Mouse (Mus musculus) layer of hippocampus, postnatal 25 days (tissue): ENCODE data around the gene Smim13. TPM values are rescaled to one million over a fixed set of nuclear protein-coding genes. Genes with fewer than 3 reads are reported as not detected.
"Not testable (repeated sequence)": the region's sequence is repeated elsewhere in the genome, so short reads cannot be mapped to it uniquely, and the experiment has no call there.

Source experiments
- DNase-seq, 2 experiments: peaks; one replicate each; pipeline ENCODE4 v3.0.0; 2022; ENCODE audit warnings: mixed read lengths in 2 of 2, low spot score in 1 of 2; ENCODE audit errors: extremely low spot score in 1 of 2
- total RNA-seq, 2 experiments: library from RNA; stranded (reverse); gene quantifications; 2 replicates each; pipeline ENCODE4 v1.2.3; 2021

The Smim13 gene
- 100 to 1,000 TPM; 140 to 149 TPM for total RNA-seq

- peak; percentile 69 to 75 for DNase-seq
These were observed at the start of gene Smim13 for GRCm38 (mm10) chr13:41249538-41250317. Smim13 (plus strand) TSS chr13:41249844.

- no peak for DNase-seq
These were observed 48.8 kb upstream of the Smim13 start for GRCm38 (mm10) chr13:41200861-41201260.

GRCm38 (mm10) chr13:41203289-41203688, 46.4 kb upstream of the Smim13 start:
- no peak for DNase-seq

GRCm38 (mm10) chr13:41203691-41204090, 46.0 kb upstream of the Smim13 start:
- DNase-seq, result no peak

GRCm38 (mm10) chr13:41205568-41205967, 44.1 kb upstream of the Smim13 start:
- not testable (repeated sequence) for DNase-seq

GRCm38 (mm10) chr13:41206241-41206640, 43.4 kb upstream of the Smim13 start:
- DNase-seq, result no peak

GRCm38 (mm10) chr13:41211276-41211675, 38.4 kb upstream of the Smim13 start:
- no peak for DNase-seq

GRCm38 (mm10) chr13:41212558-41213322, 36.9 kb upstream of the Smim13 start:
- no peak for DNase-seq

GRCm38 (mm10) chr13:41215669-41216068, 34.0 kb upstream of the Smim13 start:
- DNase-seq, result no peak

- no peak for DNase-seq
These were observed 33.4 kb upstream of the Smim13 start for GRCm38 (mm10) chr13:41216236-41216635.

GRCm38 (mm10) chr13:41219056-41219455, 30.6 kb upstream of the Smim13 start:
- DNase-seq, result no peak

- peak in 1 of 2 experiments; percentile 34 for DNase-seq
These were observed 29.8 kb upstream of the Smim13 start for GRCm38 (mm10) chr13:41219687-41220303.

- peak; percentile 53 to 62 for DNase-seq
These were observed 29.3 kb upstream of the Smim13 start, which contains the start of gene Elovl2 for GRCm38 (mm10) chr13:41220304-41220834. Elovl2 (minus strand) TSS chr13:41220405.

- DNase-seq, result no peak
These were observed 23.1 kb upstream of the Smim13 start for GRCm38 (mm10) chr13:41226513-41226912.

GRCm38 (mm10) chr13:41228060-41228459, 21.6 kb upstream of the Smim13 start:
- DNase-seq, result no peak

GRCm38 (mm10) chr13:41230256-41230655, 19.4 kb upstream of the Smim13 start:
- DNase-seq, result no peak

- DNase-seq, result peak in 1 of 2 experiments; percentile 52
These were observed 18.2 kb upstream of the Smim13 start for GRCm38 (mm10) chr13:41231389-41231983.

GRCm38 (mm10) chr13:41232209-41232608, 17.4 kb upstream of the Smim13 start:
- no peak for DNase-seq

- no peak for DNase-seq
These were observed 16.4 kb upstream of the Smim13 start for GRCm38 (mm10) chr13:41233241-41233640.

- DNase-seq, result no peak
These were observed 14.5 kb upstream of the Smim13 start for GRCm38 (mm10) chr13:41235181-41235580.
